Mouse (Mus musculus): ENCODE results near the gene Cherp.

DNA sequence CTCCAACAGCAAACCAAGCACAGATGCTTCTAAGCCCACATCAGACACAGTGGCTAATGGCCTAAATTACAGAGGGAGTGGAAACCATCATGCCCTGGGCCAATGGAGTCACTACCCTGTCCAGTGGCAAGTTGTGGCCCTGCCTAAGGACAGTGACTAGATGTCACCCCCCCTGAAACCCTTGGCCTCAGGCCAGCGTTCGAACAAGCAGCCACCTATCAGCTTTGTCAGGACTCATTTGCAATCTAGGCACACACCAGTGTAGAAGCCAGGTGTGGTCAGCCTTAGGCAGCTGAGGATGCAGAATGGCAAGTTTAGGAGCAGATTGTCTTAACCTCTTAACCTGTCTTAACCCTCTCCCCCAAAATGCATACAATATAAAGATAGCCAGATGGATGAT is 59.8 kb downstream of the Cherp start:
- TF ChIP-seq POLR2A (IDR thresholded peaks at IDR 0.05; ENCODE audit: borderline replicate concordance, control insufficient read depth, low read depth, low read length), result no peak
- 0 out of 2 replicates have a peak, but pooled peaks have one; percentile 4 for TF ChIP-seq CTCF (IDR thresholded peaks at IDR 0.05; ENCODE audit: control insufficient read depth, insufficient read depth, low read length)
